Mouse (Mus musculus) neural tube, embryonic 12.5 days (tissue): ENCODE measurements around the gene Nudt3. TPM values are rescaled to one million over a fixed set of nuclear protein-coding genes. Genes with fewer than 3 reads are reported as not detected.
A peak's percentile ranks its signal among the peaks of the same experiment; 100 is the strongest.
"Not testable (repeated sequence)": the region's sequence is repeated elsewhere in the genome, so short reads cannot be mapped to it uniquely, and the experiment has no call there.

ENCODE experiments used
- ATAC-seq: fragments of 200-750 bp; cut with Nextera tagmentation; 2 replicates; pipeline ENCODE4 v1.8.0; 2017; ENCODE audit warnings: low read depth, mild to moderate bottlenecking, moderate TSS enrichment, moderate library complexity; ENCODE audit not compliant: low FRiP score
- H3K27ac ChIP-seq: fragments of 300-500 bp; sonication (generic); 2 replicates; pipeline ENCODE4 v1.5.1; 2016
- H3K27me3 ChIP-seq: fragments of 300-500 bp; sonication (generic); replicated peaks from 2 replicates; pipeline ENCODE4 v1.6.1; 2016; ENCODE audit warnings: mild to moderate bottlenecking
- H3K36me3 ChIP-seq: fragments of 300-500 bp; sonication (generic); 2 replicates; pipeline ENCODE4 v1.6.1; 2016; ENCODE audit warnings: mild to moderate bottlenecking
- H3K4me1 ChIP-seq: fragments of 300-500 bp; sonication (generic); 2 replicates; pipeline ENCODE4 v1.6.1; 2016
- H3K4me2 ChIP-seq: fragments of 300-500 bp; sonication (generic); replicated peaks from 2 replicates; pipeline ENCODE4 v1.6.1; 2016; ENCODE audit warnings: mild to moderate bottlenecking
- H3K4me3 ChIP-seq: fragments of 300-500 bp; sonication (generic); 2 replicates; pipeline ENCODE4 v1.5.1; 2016
- H3K9ac ChIP-seq: fragments of 300-500 bp; sonication (generic); 2 replicates; pipeline ENCODE4 v1.6.1; 2016; ENCODE audit warnings: mild to moderate bottlenecking
- H3K9me3 ChIP-seq: fragments of 300-500 bp; sonication (generic); 2 replicates; pipeline ENCODE4 v1.6.1; 2016; ENCODE audit warnings: mild to moderate bottlenecking
- WGBS: fragments of 180-500 bp; shearing (Covaris S2); methylation state at CpG from one replicate; pipeline ENCODE4 v1.1.7; 2016; 5-methylcytosine and 5-hydroxymethylcytosine counted together
- polyA plus RNA-seq: library from polyadenylated mRNA; unstranded; fragments of >200 nt; fragmentation: Nextera tagmentation; extraction: Ambion mirVana; gene quantifications from 2 replicates; pipeline ENCODE4 v1.2.1, GENCODE M21; 2016

Nudt3 gene
- polyA plus RNA-seq, 1 experiment from 2014 or later: 213 TPM

DNA sequence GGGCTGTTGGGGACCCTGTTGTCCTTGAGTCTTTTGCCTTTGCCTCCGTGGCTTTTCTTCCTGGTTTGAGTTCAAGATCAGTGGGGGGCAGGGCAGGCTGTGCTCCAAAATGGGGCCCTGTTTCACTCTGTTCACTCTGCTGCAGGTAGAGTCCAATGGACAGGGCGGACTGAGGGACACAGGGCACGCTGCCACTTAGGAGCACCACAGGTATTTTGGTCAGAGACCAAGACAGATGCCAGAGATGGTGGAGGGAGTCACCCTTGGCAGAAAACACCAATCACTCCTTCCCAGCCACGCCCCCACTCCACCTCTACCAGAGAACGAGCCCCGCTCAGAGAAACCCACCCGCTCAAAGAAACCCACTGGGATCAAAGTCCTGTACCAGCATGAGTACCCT lies 22.5 kb upstream of the Nudt3 start:
- WGBS: 38% methylated on average over 7 of the region's 7 CpGs
- H3K4me3 ChIP-seq: no peak overlapping the region
- no peaks in the 10 kb centered on the region for H3K36me3 ChIP-seq
- H3K9me3 ChIP-seq: no peaks in the 10 kb centered on the region
- H3K4me2 ChIP-seq: no peak overlapping the region
- H3K9ac ChIP-seq: no peak overlapping the region
- ATAC-seq: no peak
- H3K4me1 ChIP-seq: peaks cover 13% of the 10 kb centered on the region
- H3K27ac ChIP-seq: no peak overlapping the region
- H3K27me3 ChIP-seq: 0 out of 2 replicates have a peak, but pooled peaks cover 4% of the 10 kb centered on the region

DNA sequence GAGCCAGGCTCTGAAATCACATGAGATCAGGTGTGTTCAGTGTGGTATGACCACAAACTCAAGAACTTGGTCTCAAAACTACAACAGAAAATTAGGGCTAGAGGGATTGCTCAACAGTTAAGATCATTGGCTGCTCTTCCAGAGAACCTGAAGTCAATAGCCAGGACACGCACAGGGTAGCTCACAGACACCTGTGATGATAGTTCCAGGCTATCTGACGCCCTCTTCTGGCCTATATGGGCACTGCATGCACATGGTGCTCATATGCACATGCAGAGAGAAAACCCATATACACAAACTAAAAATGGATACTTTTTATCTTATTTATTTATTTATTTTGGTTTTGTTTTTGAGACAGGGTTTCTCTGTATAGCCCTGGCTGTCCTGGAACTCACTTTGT lies 21.3 kb upstream of the Nudt3 start:
- Histone ChIP-seq H3K27me3 (0 out of 2 replicates have a peak, but pooled peaks cover 4% of the 10 kb centered on the region), H3K27ac (no peak overlapping the region), H3K36me3 (no peaks in the 10 kb centered on the region), H3K4me3 (no peak overlapping the region), H3K9me3 (no peaks in the 10 kb centered on the region), H3K4me2 (no peak overlapping the region), H3K9ac (no peak overlapping the region), H3K4me1 (peaks cover 13% of the 10 kb centered on the region)
- no peak for ATAC-seq
- WGBS: 47% methylated on average over 2 of the region's 2 CpGs

DNA sequence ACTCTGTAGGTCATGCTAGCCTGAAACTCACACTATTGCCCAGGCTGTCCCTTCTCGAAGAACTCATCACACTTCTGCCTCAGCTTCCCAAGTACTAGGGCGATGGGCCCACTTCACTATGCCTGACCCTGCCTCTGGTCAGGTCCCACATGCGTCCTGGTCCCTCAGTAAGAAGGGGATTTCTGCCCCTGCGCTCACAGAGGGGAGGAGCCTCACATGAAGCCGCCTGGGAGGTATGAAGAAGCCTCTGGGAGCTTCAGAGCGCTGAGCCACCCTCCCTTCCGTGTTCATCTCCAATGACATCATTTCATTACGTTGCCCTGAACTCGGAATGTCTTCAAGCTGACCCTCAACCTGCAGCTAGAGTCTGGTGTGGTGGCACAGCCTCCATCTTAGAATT lies 20.5 kb upstream of the Nudt3 start:
- peaks cover 13% of the 10 kb centered on the region for H3K4me1 ChIP-seq
- 83% methylated on average over 9 of the region's 9 CpGs for WGBS
- 0 out of 2 replicates have a peak, but pooled peaks cover 4% of the 10 kb centered on the region for H3K27me3 ChIP-seq
- no peak overlapping the region for H3K4me2 ChIP-seq
- H3K27ac ChIP-seq: no peak overlapping the region
- no peak for ATAC-seq
- H3K9ac ChIP-seq: no peak overlapping the region
- H3K9me3 ChIP-seq: no peaks in the 10 kb centered on the region
- no peaks in the 10 kb centered on the region for H3K36me3 ChIP-seq
- no peak overlapping the region for H3K4me3 ChIP-seq

DNA sequence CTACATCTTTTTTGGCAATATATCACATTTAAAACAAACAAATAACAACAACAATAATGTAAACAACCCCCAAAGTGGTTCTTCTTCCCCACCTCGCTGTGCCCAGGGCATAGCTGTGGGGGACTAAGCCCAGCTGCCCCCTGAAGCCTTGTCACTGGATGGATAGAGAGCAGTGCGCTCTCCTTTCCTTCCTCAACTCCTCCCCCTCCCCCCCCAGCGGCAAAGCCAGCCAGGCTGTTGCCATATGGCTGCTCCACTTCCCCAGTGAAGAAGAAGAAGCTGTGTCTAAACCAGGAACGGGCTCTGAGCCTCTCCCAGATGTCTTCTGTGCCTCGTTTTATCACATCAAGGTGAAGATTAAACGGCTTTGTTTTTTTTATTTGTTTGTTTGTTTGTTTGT lies 19.8 kb upstream of the Nudt3 start:
- peak; percentile 54; the same call in 1 of the 2 replicates for ATAC-seq

DNA sequence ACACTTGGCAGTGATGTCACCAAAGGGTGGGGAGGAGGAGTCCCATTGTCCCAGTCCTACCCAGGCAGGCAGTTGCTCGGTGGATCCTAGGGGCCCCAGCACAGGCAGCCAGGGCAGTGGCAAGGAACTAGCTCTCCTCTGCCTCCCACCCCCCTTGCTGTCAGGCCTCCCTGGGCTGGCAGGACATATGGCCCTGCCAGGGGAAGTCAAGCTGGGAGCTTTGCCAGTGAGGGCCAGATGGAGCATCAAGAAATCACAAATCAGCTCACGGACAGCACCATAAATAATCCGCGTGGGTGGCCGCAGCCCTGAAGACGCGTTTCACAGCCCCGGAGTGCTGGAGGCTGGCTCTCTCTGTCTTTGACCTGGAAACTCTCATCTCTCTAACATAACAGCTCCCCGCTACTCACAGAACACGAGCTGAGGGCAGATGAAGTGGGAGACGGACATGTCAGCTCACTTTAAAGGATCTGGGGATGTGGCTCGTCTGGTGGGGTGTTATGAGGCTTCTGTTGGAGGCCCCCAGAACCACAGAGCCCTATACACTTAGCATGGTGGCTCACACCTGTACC lies 19.3 kb upstream of the Nudt3 start:
- ATAC-seq: peak; percentile 91
- Histone ChIP-seq H3K9ac (no peak overlapping the region), H3K36me3 (no peaks in the 10 kb centered on the region), H3K4me2 (peak overlapping the region; percentile 42), H3K4me1 (peaks cover 13% of the 10 kb centered on the region), H3K27me3 (0 out of 2 replicates have a peak, but pooled peaks cover 4% of the 10 kb centered on the region), H3K9me3 (no peaks in the 10 kb centered on the region), H3K4me3 (peak overlapping the region; percentile 5; the same call in 1 of the 2 replicates), H3K27ac (peak overlapping the region; percentile 74)
- 3% methylated on average over 12 of the region's 12 CpGs for WGBS

More for the DNA sequence above, 19.8 kb upstream of the Nudt3 start:
- Histone ChIP-seq H3K36me3 (no peaks in the 10 kb centered on the region), H3K9ac (no peak overlapping the region), H3K4me3 (no peak overlapping the region), H3K9me3 (no peaks in the 10 kb centered on the region), H3K27ac (peak overlapping the region; percentile 74), H3K4me1 (peaks cover 13% of the 10 kb centered on the region), H3K27me3 (0 out of 2 replicates have a peak, but pooled peaks cover 4% of the 10 kb centered on the region), H3K4me2 (peak overlapping the region; percentile 42)
- WGBS: 36% methylated on average over 6 of the region's 6 CpGs

DNA sequence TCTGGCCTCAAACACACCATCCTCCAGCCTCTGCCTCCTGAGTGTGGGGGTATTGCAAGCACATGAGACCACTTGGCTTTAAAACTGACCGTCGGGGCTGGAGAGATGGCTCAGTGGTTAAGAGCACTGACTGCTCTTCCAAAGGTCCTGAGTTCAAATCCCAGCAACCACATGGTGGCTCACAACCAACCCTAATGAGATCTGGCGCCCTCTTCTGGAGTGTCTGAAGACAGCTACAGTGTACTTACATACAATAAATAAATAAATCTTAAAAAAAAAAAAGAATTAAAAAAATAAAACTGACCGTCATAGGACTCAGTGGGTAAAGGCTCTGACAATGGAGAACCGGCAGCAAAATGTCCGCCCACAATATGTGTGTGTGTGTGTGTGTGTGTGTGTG lies 16.6 kb upstream of the Nudt3 start:
- ATAC-seq, H3K9me3 ChIP-seq, H3K4me3 ChIP-seq, H3K4me2 ChIP-seq, H3K9ac ChIP-seq, H3K27me3 ChIP-seq, H3K27ac ChIP-seq, H3K36me3 ChIP-seq: not testable (repeated sequence)
- 92% methylated on average over 6 of the region's 6 CpGs for WGBS
- H3K4me1 ChIP-seq: peaks cover 23% of the 10 kb centered on the region

DNA sequence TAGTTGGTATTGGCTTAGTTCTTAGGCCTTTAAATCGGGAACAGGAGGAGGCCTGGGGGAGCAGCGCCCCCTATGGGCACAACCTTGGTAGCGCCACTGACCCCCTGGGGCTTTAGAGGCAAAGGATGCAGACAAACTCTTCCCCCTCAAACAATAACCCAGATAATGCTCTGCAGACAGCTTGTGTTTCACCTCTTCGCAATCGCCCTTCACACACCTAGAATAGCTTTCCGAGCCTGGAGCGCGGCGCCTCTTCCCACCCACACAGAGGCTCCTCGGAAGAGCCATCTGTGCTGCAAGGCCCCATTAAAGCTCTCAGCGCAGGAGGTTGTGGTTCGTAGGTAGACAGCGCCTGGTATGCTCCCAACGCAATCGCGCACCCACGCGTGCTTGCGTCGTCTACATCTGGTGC lies 15.6 kb upstream of the Nudt3 start:
- H3K27me3 ChIP-seq: no peaks in the 10 kb centered on the region
- no peak overlapping the region for H3K4me2 ChIP-seq
- no peak overlapping the region for H3K4me3 ChIP-seq
- WGBS: 85% methylated on average over 20 of the region's 20 CpGs
- H3K9ac ChIP-seq: no peak overlapping the region
- ATAC-seq: no peak
- no peaks in the 10 kb centered on the region for H3K36me3 ChIP-seq
- no peaks in the 10 kb centered on the region for H3K9me3 ChIP-seq
- H3K4me1 ChIP-seq: peaks cover 30% of the 10 kb centered on the region
- H3K27ac ChIP-seq: no peak overlapping the region

DNA sequence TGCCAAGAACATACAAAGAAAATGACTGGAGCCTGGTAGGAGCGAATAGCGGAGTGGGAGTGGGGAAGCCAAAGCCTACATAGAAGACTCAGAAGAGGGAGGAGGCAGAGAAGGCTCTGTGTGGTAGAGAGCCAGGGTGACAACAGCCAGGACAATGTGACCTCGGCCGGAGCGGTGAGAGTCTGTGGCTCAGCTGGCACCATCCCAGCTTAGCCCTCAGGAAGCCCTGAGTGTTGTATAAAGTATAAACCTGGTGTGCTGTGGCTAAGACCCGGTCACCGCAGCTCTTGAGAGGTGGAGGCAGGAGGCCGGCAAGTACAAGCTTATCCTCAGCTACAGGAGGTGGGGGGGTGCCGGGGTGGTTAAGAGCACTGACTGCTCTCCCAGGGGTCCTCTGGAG lies 14.0 kb upstream of the Nudt3 start:
- WGBS: 65% methylated on average over 9 of the region's 9 CpGs
- Histone ChIP-seq H3K9ac (no peak overlapping the region), H3K4me1 (peaks cover 34% of the 10 kb centered on the region), H3K9me3 (no peaks in the 10 kb centered on the region), H3K36me3 (peaks cover 13% of the 10 kb centered on the region), H3K27ac (no peak overlapping the region), H3K27me3 (no peaks in the 10 kb centered on the region), H3K4me2 (no peak overlapping the region), H3K4me3 (no peak overlapping the region)
- no peak for ATAC-seq

DNA sequence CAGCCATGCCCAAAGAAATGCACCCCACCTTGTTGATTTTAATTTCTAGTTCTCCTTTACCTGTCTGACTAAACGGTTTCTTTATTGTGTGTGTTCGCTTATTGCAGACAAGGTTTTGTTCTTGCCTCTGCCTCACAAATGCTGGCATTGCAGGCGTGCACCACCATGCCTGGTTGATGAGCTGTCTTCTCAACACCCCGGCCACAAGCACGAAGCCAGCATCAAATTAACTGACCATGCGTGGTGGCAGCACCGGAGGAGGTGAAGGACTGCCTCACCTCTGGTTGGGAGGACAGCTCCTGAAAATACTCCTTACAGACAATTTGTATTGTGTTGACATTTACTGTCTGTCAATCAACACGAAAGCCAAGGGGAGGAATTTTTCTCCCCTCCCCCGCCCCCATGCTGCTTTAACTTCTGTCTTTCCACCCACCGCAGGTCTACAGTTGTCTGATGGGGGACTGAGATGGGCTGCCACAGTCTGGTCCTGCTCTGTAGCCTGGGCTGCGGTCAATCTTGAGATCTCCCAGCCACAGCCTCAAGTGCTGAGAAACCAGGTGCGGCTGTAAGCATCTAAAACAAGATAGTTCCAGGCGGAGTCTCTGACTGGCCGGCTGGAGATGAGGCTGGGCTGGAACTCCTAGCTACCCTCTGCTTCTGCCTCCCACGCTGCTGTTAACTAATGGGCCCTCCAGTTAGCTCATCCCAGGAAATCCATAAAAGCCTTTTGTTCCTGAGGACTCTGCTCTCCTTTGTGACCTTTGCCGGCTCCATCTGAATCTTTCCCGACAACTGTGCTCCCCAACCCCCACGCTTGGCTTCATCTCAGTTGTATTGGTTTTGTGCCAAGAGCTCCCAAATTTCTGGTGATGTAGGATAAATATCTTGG lies 13.1 kb upstream of the Nudt3 start, which contains the start of gene Rps10:
TSS of gene Rps10 (minus strand) at position 538 of the 889 bp plus-strand sequence.
- no peak for ATAC-seq
- 0 out of 2 replicates have a peak within 1 kb of the TSS, but pooled peaks have one; percentile 29 for H3K9ac ChIP-seq
- no peaks in the 10 kb centered on the region for H3K27me3 ChIP-seq
- H3K4me3 ChIP-seq: peak within 1 kb of the TSS; percentile 76
- peak within 1 kb of the TSS; percentile 96 for H3K4me2 ChIP-seq
- H3K4me1 ChIP-seq: peaks cover 32% of the 10 kb centered on the region
- 19% methylated on average over 18 of the region's 18 CpGs for WGBS
- 0 out of 2 replicates have a peak within 1 kb of the TSS, but pooled peaks have one; percentile 20 for H3K27ac ChIP-seq
- no peaks in the 10 kb centered on the region for H3K9me3 ChIP-seq
- peaks cover 22% of the 10 kb centered on the region for H3K36me3 ChIP-seq

DNA sequence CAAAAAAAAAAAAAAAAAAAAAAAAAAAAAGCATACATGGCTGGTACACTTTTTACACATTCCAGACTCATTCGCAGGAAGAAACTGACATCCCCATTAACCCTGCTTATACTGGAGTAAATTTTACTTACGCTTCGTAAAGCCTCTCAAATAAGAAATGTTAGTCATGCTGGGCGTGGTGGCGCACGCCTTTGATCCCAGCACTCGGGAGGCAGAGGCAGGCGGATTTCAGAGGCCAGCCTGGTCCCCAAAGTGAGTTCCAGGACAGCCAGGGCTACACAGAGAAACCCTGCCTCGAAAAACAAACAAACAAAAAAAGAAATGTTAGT lies 12.2 kb upstream of the Nudt3 start:
- not testable (repeated sequence) for H3K27ac ChIP-seq, ATAC-seq, H3K27me3 ChIP-seq, H3K9ac ChIP-seq, H3K9me3 ChIP-seq
- Histone ChIP-seq H3K4me2 (peak overlapping the region; percentile 96), H3K4me1 (peaks cover 32% of the 10 kb centered on the region), H3K36me3 (peaks cover 31% of the 10 kb centered on the region), H3K4me3 (peak overlapping the region; percentile 76)
- WGBS: 42% methylated on average over 9 of the region's 9 CpGs

DNA sequence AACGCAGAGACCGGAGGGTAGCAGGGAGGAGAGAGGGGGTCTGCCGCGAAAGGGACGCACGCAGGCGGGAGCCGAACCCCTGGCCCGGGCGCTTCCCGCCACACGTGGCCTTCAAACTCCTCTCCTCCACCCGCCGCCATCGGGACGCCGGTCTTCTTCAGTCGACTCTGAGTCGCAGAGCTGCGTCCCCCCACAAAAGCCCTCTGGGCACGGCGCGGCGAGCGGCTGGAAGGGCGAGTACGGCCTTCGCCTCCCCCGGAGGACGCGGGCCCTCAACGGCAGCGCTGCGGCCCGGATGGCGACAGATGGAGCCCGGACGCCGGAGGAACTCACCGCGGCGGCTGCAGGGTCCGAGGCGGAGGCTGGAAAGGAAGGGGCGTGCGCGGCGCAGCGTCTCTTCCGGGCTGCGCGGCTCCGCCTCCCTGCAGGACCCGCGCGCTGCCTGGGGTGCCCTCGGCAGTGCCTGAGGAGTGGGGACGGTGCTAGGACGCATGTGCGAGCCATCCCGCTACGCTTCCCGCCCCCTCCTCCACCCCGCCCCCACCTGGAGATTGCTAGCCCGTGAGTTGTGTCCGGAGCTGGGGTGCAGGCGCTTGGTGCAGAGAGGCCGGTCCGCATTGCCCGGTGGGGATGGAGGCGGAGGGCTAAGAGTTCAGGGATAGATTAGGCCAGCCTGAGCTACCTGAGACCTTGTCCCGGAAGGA lies 11.7 kb upstream of the Nudt3 start, which contains the start of gene RPS10-NUDT3:
TSS of gene RPS10-NUDT3 (minus strand) at position 352 of the 704 bp plus-strand sequence.
- under 1% methylated on average over 72 of the region's 72 CpGs for WGBS
- Histone ChIP-seq H3K4me1 (peaks cover 32% of the 10 kb centered on the region), H3K9me3 (no peaks in the 10 kb centered on the region), H3K9ac (peak within 1 kb of the TSS; percentile 88), H3K4me2 (peak within 1 kb of the TSS; percentile 96), H3K27me3 (no peaks in the 10 kb centered on the region), H3K36me3 (peaks cover 36% of the 10 kb centered on the region), H3K4me3 (peak within 1 kb of the TSS; percentile 76), H3K27ac (peak within 1 kb of the TSS; percentile 79)
- peak; percentile 95 for ATAC-seq
